ENCODE assay signal across 15 mouse cellular contexts in genomic region chr2:142604762-142605161, GRCm38 (mm10).
DNase-seq lines count a peak whose midpoint lies in the region; ATAC-seq and TF ChIP-seq lines count a peak whose summit lies in the region.
"Had no signal": no experiment of that assay in that cellular context is flagged by ENCODE, and none has a peak within 500 bp of the region (broad histone marks: within the 10 kb centered on the region; RNA-seq: fewer than 3 reads in every experiment).

No protein-coding gene starts in this region.

- no peak for DNase-seq in hindbrain, postnatal 0 days (ENCODE audit: low spot score)
- DNase-seq in hindbrain, embryonic 14.5 days (ENCODE audit: low spot score): no peak
- no peak for DNase-seq in lung, postnatal 0 days (ENCODE audit: low spot score)
- DNase-seq in lung, adult 2 months: no peak
- peak; percentile 40 for DNase-seq in A20 (ENCODE audit: low read depth, low spot score)
- peak; percentile 14 for DNase-seq in WW6 (ENCODE audit: low read depth, low spot score)
- DNase-seq in gastrocnemius, adult 2 months: no peak
- no peak for DNase-seq in left cerebral cortex, postnatal 14 days (ENCODE audit: low spot score in 2 of 2)
- DNase-seq: adrenal gland, postnatal 25 days; cerebellum, adult 8-10 months; kidney, adult 18-20 months; liver, embryonic 13.5 days; thymus, postnatal 14 days had no signal

- WGBS in hindbrain, postnatal 0 days: 78% methylated on average over 4 of the region's 4 CpGs
- WGBS in hindbrain, embryonic 14.5 days: 79% methylated on average over 4 of the region's 4 CpGs
- WGBS in lung, postnatal 0 days: 68% methylated on average over 4 of the region's 4 CpGs
- whole genome bisulfite sequencing in lung, adult 2 months: 67% methylated on average over 4 of the region's 4 CpGs

- H3K36me3 ChIP-seq in hindbrain, postnatal 0 days (ENCODE audit: insufficient read depth, low read length): no peaks in the 10 kb centered on the region
- no peaks in the 10 kb centered on the region for H3K36me3 ChIP-seq in hindbrain, embryonic 14.5 days (replicated peaks; ENCODE audit: control insufficient read depth, insufficient read depth)
- H3K36me3 ChIP-seq in lung, postnatal 0 days (ENCODE audit: insufficient read depth, low read length): no peaks in the 10 kb centered on the region
- H3K36me3 ChIP-seq: hindbrain, embryonic 12.5 days; liver, embryonic 13.5 days had no signal

- TF ChIP-seq CTCF in hindbrain, postnatal 0 days (IDR thresholded peaks at IDR 0.05; ENCODE audit: low read depth): peak; percentile 22; the same call in 1 of the 2 replicates
- peak; percentile 45 for TF ChIP-seq CTCF in lung, postnatal 0 days (IDR thresholded peaks at IDR 0.05)
- TF ChIP-seq CTCF in lung, adult 2 months (IDR thresholded peaks at IDR 0.05; ENCODE audit: insufficient read depth, low read length): no peak
- no peak; the same call in 1 of the 2 replicates for TF ChIP-seq CTCF in gastrocnemius, adult 2 months (IDR thresholded peaks at IDR 0.05)

- peaks cover 6% of the 10 kb centered on the region; the same call in 1 of the 2 replicates for H3K4me1 ChIP-seq in hindbrain, postnatal 0 days (ENCODE audit: insufficient read depth, low read length)
- no peaks in the 10 kb centered on the region for H3K4me1 ChIP-seq in hindbrain, embryonic 14.5 days (replicated peaks; ENCODE audit: control insufficient read depth, insufficient read depth, low read length)
- H3K4me1 ChIP-seq in lung, postnatal 0 days (ENCODE audit: insufficient read depth, low read depth, low read length): no peaks in the 10 kb centered on the region
- H3K4me1 ChIP-seq in lung, adult 2 months (ENCODE audit: control insufficient read depth, insufficient read depth, low read length): no peaks in the 10 kb centered on the region
- H3K4me1 ChIP-seq: forebrain, embryonic 13.5 days; liver, embryonic 13.5 days had no signal

- H3K4me3 ChIP-seq in hindbrain, postnatal 0 days (ENCODE audit: low read length): no peak overlapping the region
- H3K4me3 ChIP-seq in hindbrain, embryonic 14.5 days (replicated peaks; ENCODE audit: low read length): no peak overlapping the region
- no peak overlapping the region for H3K4me3 ChIP-seq in lung, postnatal 0 days (ENCODE audit: low read depth, low read length)
- no peak overlapping the region for H3K4me3 ChIP-seq in lung, adult 2 months (replicated peaks; ENCODE audit: extremely low read depth, low read depth, low read length)
- no peak overlapping the region for H3K4me3 ChIP-seq in gastrocnemius, adult 2 months
- H3K4me3 ChIP-seq: forebrain, embryonic 13.5 days; hindbrain, embryonic 12.5 days; liver, embryonic 13.5 days had no signal

- no peaks in the 10 kb centered on the region for H3K9me3 ChIP-seq in hindbrain, postnatal 0 days (ENCODE audit: low read length)
- no peaks in the 10 kb centered on the region for H3K9me3 ChIP-seq in hindbrain, embryonic 14.5 days (ENCODE audit: control insufficient read depth, low read length)
- H3K9me3 ChIP-seq in lung, postnatal 0 days (ENCODE audit: low read length): no peaks in the 10 kb centered on the region
- H3K9me3 ChIP-seq: forebrain, embryonic 13.5 days; hindbrain, embryonic 12.5 days; liver, embryonic 13.5 days had no signal

- no peak overlapping the region for H3K4me2 ChIP-seq in hindbrain, postnatal 0 days (ENCODE audit: low read depth, low read length)
- H3K4me2 ChIP-seq in hindbrain, embryonic 14.5 days (replicated peaks): no peak overlapping the region
- H3K4me2 ChIP-seq in lung, postnatal 0 days (replicated peaks; ENCODE audit: low read depth, low read length): no peak overlapping the region
- H3K4me2 ChIP-seq: forebrain, embryonic 13.5 days; hindbrain, embryonic 12.5 days; liver, embryonic 13.5 days had no signal

- H3K27ac ChIP-seq in hindbrain, postnatal 0 days: no peak overlapping the region
- no peak overlapping the region for H3K27ac ChIP-seq in hindbrain, embryonic 14.5 days
- no peak overlapping the region for H3K27ac ChIP-seq in lung, postnatal 0 days (ENCODE audit: low read length)
- no peak overlapping the region for H3K27ac ChIP-seq in gastrocnemius, adult 2 months
- H3K27ac ChIP-seq: forebrain, embryonic 13.5 days; hindbrain, embryonic 12.5 days; liver, embryonic 13.5 days had no signal

- no peak for TF ChIP-seq POLR2A in lung, adult 2 months (IDR thresholded peaks at IDR 0.05; ENCODE audit: borderline replicate concordance, extremely low read depth, low read depth, low read length)

- ATAC-seq in hindbrain, postnatal 0 days: no peak
- no peak for ATAC-seq in hindbrain, embryonic 14.5 days (ENCODE audit: low FRiP score)
- ATAC-seq in lung, postnatal 0 days: no peak
- ATAC-seq: forebrain, embryonic 13.5 days had no signal

- no peaks in the 10 kb centered on the region for H3K27me3 ChIP-seq in hindbrain, postnatal 0 days (ENCODE audit: insufficient read depth, low read length)
- no peaks in the 10 kb centered on the region for H3K27me3 ChIP-seq in hindbrain, embryonic 14.5 days (ENCODE audit: control insufficient read depth, insufficient read depth, low read length)
- H3K27me3 ChIP-seq in lung, postnatal 0 days (replicated peaks; ENCODE audit: insufficient read depth, low read length): no peaks in the 10 kb centered on the region
- H3K27me3 ChIP-seq: forebrain, embryonic 13.5 days; hindbrain, embryonic 12.5 days; liver, embryonic 13.5 days had no signal

- H3K9ac ChIP-seq in hindbrain, postnatal 0 days (replicated peaks; ENCODE audit: low read length): no peak overlapping the region
- no peak overlapping the region for H3K9ac ChIP-seq in hindbrain, embryonic 14.5 days
- H3K9ac ChIP-seq in lung, postnatal 0 days (replicated peaks; ENCODE audit: low read depth): no peak overlapping the region
- H3K9ac ChIP-seq: forebrain, embryonic 13.5 days; hindbrain, embryonic 12.5 days; liver, embryonic 13.5 days had no signal

- intact Hi-C loops in gastrocnemius, adult 2 months (cut with DNase I): no loop called here
- intact Hi-C loops in left cerebral cortex, postnatal 14 days (cut with DNase I): no loop called here

- no peak for TF ChIP-seq EP300 in lung, postnatal 0 days (IDR thresholded peaks at IDR 0.05)

Comparison
In these comparisons a context has a peak if more than half of its experiments do, and no peak if none do; other contexts are left out.
1. CTCF ChIP-seq: peak in hindbrain, postnatal 0 days (single experiment) and lung, postnatal 0 days (single experiment); none in lung, adult 2 months (single experiment) and gastrocnemius, adult 2 months (single experiment).
2. DNase-seq: peak in A20 (single experiment) and WW6 (single experiment); none in hindbrain, postnatal 0 days (single experiment), hindbrain, embryonic 14.5 days (single experiment), lung, postnatal 0 days (single experiment), lung, adult 2 months (single experiment), gastrocnemius, adult 2 months (single experiment) and left cerebral cortex, postnatal 14 days (0 of 2).